Mouse (Mus musculus) erythroblast, embryonic 14.5 days (primary cell): ENCODE results near the gene Syne3.

ENCODE experiments used
- GATA1 ChIP-seq: IDR thresholded peaks from 2 replicates; pipeline ENCODE4 v1.6.1; 2012; ENCODE audit warnings: low read length, inconsistent platforms, mixed read lengths
- TAL1 ChIP-seq: IDR thresholded peaks from 3 replicates; pipeline ENCODE4 v1.6.1; 2012; ENCODE audit warnings: low read length, inconsistent platforms, mixed read lengths

- no peak for TF ChIP-seq GATA1
- TF ChIP-seq TAL1 = no peak
These were observed 20.3 kb upstream of the Syne3 start for GRCm38 (mm10) chr12:105029890-105030289.
